Mouse (Mus musculus) T-helper 1 cell (primary cell): ENCODE results near the gene Wdr20.

Source experiments
- in situ Hi-C: fragments of 300-600 bp; cut with MboI, MseI; formaldehyde crosslinking; loops from one replicate; pipeline ENCODE4 v1.15.1; 2025; ENCODE audit warnings: high pct_unique_total_duplicates

Wdr20 gene

GRCm38 (mm10) chr12:110846191-110846765, 108.5 kb downstream of the Wdr20 start:
- in situ Hi-C loops, result loop anchor here (10.0 kb wide), 1 partner anchor 361 kb away; no protein-coding TSS in a partner anchor

GRCm38 (mm10) chr12:110850010-110850928, 112.5 kb downstream of the Wdr20 start, which contains the start of gene Zfp839:
Gene Zfp839 (plus strand): TSS chr12:110850253.
- in situ Hi-C loops, result no loop called here

- in situ Hi-C loops, result no loop called here
These were observed 113.1 kb downstream of the Wdr20 start for GRCm38 (mm10) chr12:110850929-110851256.

GRCm38 (mm10) chr12:110851414-110851813, 113.7 kb downstream of the Wdr20 start:
- in situ Hi-C loops, result no loop called here

- in situ Hi-C loops, result no loop called here
These were observed 114.2 kb downstream of the Wdr20 start for GRCm38 (mm10) chr12:110851923-110852322.
